Mouse (Mus musculus): Measurements from ENCODE around the gene 1700001P01Rik. TPM values are rescaled to one million over a fixed set of nuclear protein-coding genes. Genes with fewer than 3 reads are reported as not detected.

Gene 1700001P01Rik
- total and polyA plus RNA-seq, 3 experiments, result 0.47 TPM; not detected in 2

- TF ChIP-seq JUN (IDR thresholded peaks at IDR 0.05; ENCODE audit: insufficient read depth, low read depth, low read length), result no peak
- TF ChIP-seq HCFC1 (IDR thresholded peaks at IDR 0.05; ENCODE audit: low read depth, low read length), result no peak
- no peak for TF ChIP-seq MAFK (IDR thresholded peaks at IDR 0.05; ENCODE audit: insufficient replicate concordance, low read length)
- no peak for TF ChIP-seq CHD2 (IDR thresholded peaks at IDR 0.05; ENCODE audit: low read length)
- TF ChIP-seq CTCF (conservative IDR thresholded peaks at IDR 0.05 in 1 of 2, IDR thresholded peaks at IDR 0.05 in 1 of 2; ENCODE audit: low read depth in 2 of 2, low read length in 2 of 2), result no peak
- TF ChIP-seq IRF4 (IDR thresholded peaks at IDR 0.05; ENCODE audit: low read depth, low read length), result no peak
- TF ChIP-seq ZKSCAN1 (IDR thresholded peaks at IDR 0.05; ENCODE audit: borderline replicate concordance, low read depth, low read length), result no peak
- TF ChIP-seq E2F4 (IDR thresholded peaks at IDR 0.05; ENCODE audit: insufficient replicate concordance, low read depth, low read length), result no peak
- Histone ChIP-seq H3K36me3 (replicated peaks in 1 of 2; ENCODE audit: control insufficient read depth in 1 of 2, insufficient read depth in 1 of 2, low read length in 1 of 2) (peaks cover 2 to 21% of the 10 kb centered on the region in 2 experiments), H3K79me2 (replicated peaks; ENCODE audit: control insufficient read depth, extremely low read depth, insufficient read depth, poor library complexity, severe bottlenecking) (no peaks in the 10 kb centered on the region), H3K9ac (ENCODE audit: insufficient read depth, low read depth) (no peak overlapping the region), H3K9me3 (replicated peaks; ENCODE audit: low read length) (no peaks in the 10 kb centered on the region), H3K4me1 (ENCODE audit: control insufficient read depth in 1 of 2, insufficient read depth in 2 of 2) (peaks cover 22 to 61% of the 10 kb centered on the region in 2 experiments), H3K4me2 (ENCODE audit: insufficient read depth, low read depth, poor library complexity, severe bottlenecking) (no peak overlapping the region), H3K4me3 (replicated peaks in 1 of 3; ENCODE audit: low read depth in 2 of 3, low read length in 2 of 3, poor library complexity in 1 of 3) (no peak overlapping the region), H3K27me3 (replicated peaks) (no peaks in the 10 kb centered on the region), H3K27ac (ENCODE audit: insufficient read depth, low read depth) (no peak overlapping the region)
- in situ Hi-C loops (cut with MboI; ENCODE audit: low pct_ligation_motif_present, low pct_unique_long_range_greater_than_20kb, low sequenced_read_pairs), result no loop called here
- DNase-seq (ENCODE audit: extremely low read depth), result no peak
- dilution Hi-C loops (cut with MboI; ENCODE audit: extremely low pct_ligation_motif_present, extremely low pct_unique_long_range_greater_than_20kb, low sequenced_read_pairs), result no loop called here
Observed at GRCm38 (mm10) chr11:97802495-97802894, 26.8 kb upstream of the 1700001P01Rik start.

GRCm38 (mm10) chr11:97802194-97802470 is 26.4 kb upstream of the 1700001P01Rik start:
- peaks cover 22 to 63% of the 10 kb centered on the region in 2 experiments for H3K4me1 ChIP-seq (ENCODE audit: control insufficient read depth in 1 of 2, insufficient read depth in 2 of 2)
- no peak overlapping the region for H3K4me3 ChIP-seq (replicated peaks in 1 of 3; ENCODE audit: low read depth in 2 of 3, low read length in 2 of 3, poor library complexity in 1 of 3)

More at GRCm38 (mm10) chr11:97802194-97802470, 26.4 kb upstream of the 1700001P01Rik start:
- TF ChIP-seq ZC3H11A (IDR thresholded peaks at IDR 0.05; ENCODE audit: low read depth, low read length), result no peak
- no peak for TF ChIP-seq HCFC1 (IDR thresholded peaks at IDR 0.05; ENCODE audit: low read depth, low read length)
- TF ChIP-seq POLR2AphosphoS2 (IDR thresholded peaks at IDR 0.05; ENCODE audit: low read depth, low read length), result no peak
- TF ChIP-seq PAX5 (IDR thresholded peaks at IDR 0.05; ENCODE audit: low read length), result no peak
- TF ChIP-seq SIN3A (IDR thresholded peaks at IDR 0.05; ENCODE audit: low read length), result no peak
- no peak for TF ChIP-seq JUND (conservative IDR thresholded peaks at IDR 0.05; ENCODE audit: low read depth, low read length)
- no peak for TF ChIP-seq TBP (conservative IDR thresholded peaks at IDR 0.05; ENCODE audit: low read depth, low read length)
- TF ChIP-seq RAD21 (IDR thresholded peaks at IDR 0.05; ENCODE audit: low read depth, low read length), result no peak
- no peak for TF ChIP-seq BHLHE40 (IDR thresholded peaks at IDR 0.05; ENCODE audit: low read depth, low read length)
- TF ChIP-seq TCF12 (IDR thresholded peaks at IDR 0.05; ENCODE audit: low read depth, low read length), result no peak
- no peak for TF ChIP-seq USF1 (IDR thresholded peaks at IDR 0.05; ENCODE audit: low read depth, low read length)
- no peak for TF ChIP-seq MXI1 (IDR thresholded peaks at IDR 0.05; ENCODE audit: low read depth, low read length)
- TF ChIP-seq POLR2A (IDR thresholded peaks at IDR 0.05; ENCODE audit: low read depth, low read length), result no peak
- TF ChIP-seq MEF2A (IDR thresholded peaks at IDR 0.05; ENCODE audit: borderline replicate concordance, low read depth, low read length), result no peak
- TF ChIP-seq NELFE (IDR thresholded peaks at IDR 0.05; ENCODE audit: low read depth, low read length), result no peak
- TF ChIP-seq NRF1 (IDR thresholded peaks at IDR 0.05; ENCODE audit: low read depth, low read length), result no peak
- no peak for TF ChIP-seq ZMIZ1 (IDR thresholded peaks at IDR 0.05; ENCODE audit: low read depth, low read length)
- TF ChIP-seq GABPA (IDR thresholded peaks at IDR 0.05; ENCODE audit: insufficient replicate concordance, low read depth, low read length), result no peak
- no peak for TF ChIP-seq ZKSCAN1 (IDR thresholded peaks at IDR 0.05; ENCODE audit: borderline replicate concordance, low read depth, low read length)
- no peak for TF ChIP-seq MYC (IDR thresholded peaks at IDR 0.05; ENCODE audit: low read depth, low read length)
- H3K9ac ChIP-seq (ENCODE audit: insufficient read depth, low read depth), result no peak overlapping the region
- in situ Hi-C loops (cut with MboI; ENCODE audit: low pct_ligation_motif_present, low pct_unique_long_range_greater_than_20kb, low sequenced_read_pairs) (no loop called here), dilution Hi-C loops (cut with MboI; ENCODE audit: extremely low pct_ligation_motif_present, extremely low pct_unique_long_range_greater_than_20kb, low sequenced_read_pairs) (no loop called here)
- no peak overlapping the region for H3K4me2 ChIP-seq (ENCODE audit: insufficient read depth, low read depth, poor library complexity, severe bottlenecking)
- no peaks in the 10 kb centered on the region for H3K9me3 ChIP-seq (replicated peaks; ENCODE audit: low read length)
- H3K79me2 ChIP-seq (replicated peaks; ENCODE audit: control insufficient read depth, extremely low read depth, insufficient read depth, poor library complexity, severe bottlenecking), result no peaks in the 10 kb centered on the region
- no peaks in the 10 kb centered on the region for H3K27me3 ChIP-seq (replicated peaks)
- H3K36me3 ChIP-seq (replicated peaks in 1 of 2; ENCODE audit: control insufficient read depth in 1 of 2, insufficient read depth in 1 of 2, low read length in 1 of 2), result peaks cover 0 to 18% of the 10 kb centered on the region in 2 experiments
- no peak overlapping the region for H3K27ac ChIP-seq (ENCODE audit: insufficient read depth, low read depth)
- no peak for DNase-seq (ENCODE audit: extremely low read depth)
